ENCODE assay signal across 8 mouse cellular contexts in genomic region chr11:69795168-69795982, GRCm38 (mm10). TPM values are rescaled to one million over a fixed set of nuclear protein-coding genes. Genes with fewer than 3 reads are reported as not detected.
DNase-seq lines count a peak whose midpoint lies in the region; ATAC-seq lines count a peak whose summit lies in the region.

TSS of gene Chrnb1 (minus strand) at chr11:69795943.

- H3K4me3 ChIP-seq in hindbrain, embryonic 14.5 days (replicated peaks; ENCODE audit: low read length): peak within 1 kb of the TSS; percentile 29

- H3K4me1 ChIP-seq in hindbrain, embryonic 14.5 days (replicated peaks; ENCODE audit: control insufficient read depth, insufficient read depth, low read length): peaks cover 10% of the 10 kb centered on the region

- peaks cover 14% of the 10 kb centered on the region for H3K27me3 ChIP-seq in hindbrain, embryonic 14.5 days (ENCODE audit: control insufficient read depth, insufficient read depth, low read length)

- 2% methylated on average over 52 of the region's 52 CpGs for WGBS in hindbrain, embryonic 14.5 days

- no peak within 1 kb of the TSS for H3K9ac ChIP-seq in hindbrain, embryonic 14.5 days

- no peaks in the 10 kb centered on the region for H3K9me3 ChIP-seq in hindbrain, embryonic 14.5 days (ENCODE audit: control insufficient read depth, low read length)

- no peak within 1 kb of the TSS for H3K27ac ChIP-seq in hindbrain, embryonic 14.5 days

- peak; percentile 89 for ATAC-seq in hindbrain, embryonic 14.5 days (ENCODE audit: low FRiP score)

- no peaks in the 10 kb centered on the region for H3K36me3 ChIP-seq in hindbrain, embryonic 14.5 days (replicated peaks; ENCODE audit: control insufficient read depth, insufficient read depth)

- H3K4me2 ChIP-seq in hindbrain, embryonic 14.5 days (replicated peaks): peak within 1 kb of the TSS; percentile 58

- DNase-seq in T-cell, adult 2 months (ENCODE audit: low spot score): peak; percentile 92
- DNase-seq in cerebellum, postnatal 25 days: peak; percentile 89 to 95
- DNase-seq in frontal cortex, postnatal 25 days (ENCODE audit: low spot score in 2 of 2): peak; percentile 59 to 77
- DNase-seq in hindbrain, embryonic 14.5 days (ENCODE audit: low spot score): peak; percentile 83
- peak; percentile 86 to 91 for DNase-seq in layer of hippocampus, postnatal 36 days
- DNase-seq in lung, postnatal 36 days: peak; percentile 99
- peak; percentile 94 for DNase-seq in right cerebral cortex, adult 18-20 months
- peak; percentile 78 for DNase-seq in urinary bladder, postnatal 10 days (ENCODE audit: low spot score)

RNA-seq across cellular contexts. Expression of gene Chrnb1, which starts in this region (rescaled TPM):
- polyA plus RNA-seq in hindbrain, embryonic 14.5 days (2014; fragmentation: Nextera tagmentation; extraction: Ambion mirVana): 1.4 and 1.6 TPM in 2 replicates
- total RNA-seq in layer of hippocampus, postnatal 36 days (2021): 1 to 10 TPM in 1 of 2 experiments, under 1 TPM in 1; 0.72 to 1.3 TPM
